Mouse (Mus musculus) Patski (cell line): ENCODE results near the gene Zdhhc19. TPM values are rescaled to one million over a fixed set of nuclear protein-coding genes. Genes with fewer than 3 reads are reported as not detected.

Experiments
- ATAC-seq: fragments of 100-300 bp; one replicate; pipeline ENCODE4 v1.8.0; 2021
- CTCF ChIA-PET: fragments of 350-600 bp; sonication (Branson Sonifier 250); formaldehyde crosslinking; loops from one replicate; lab custom pipeline; 2022; ENCODE audit warnings: inconsistent platforms; lab: Charles Lee
- POLR2A ChIA-PET: fragments of 350-600 bp; sonication (Branson Sonifier 250); formaldehyde crosslinking; loops from one replicate; lab custom pipeline; 2022; ENCODE audit warnings: antibody characterized with exemption, inconsistent platforms; lab: Charles Lee
- DNase-seq: peaks from one replicate; pipeline ENCODE4 v3.0.0-alpha.2; 2011; ENCODE audit warnings: low read depth, low spot score
- H3K27me3 ChIP-seq: fragments of 371-371 bp; one replicate; pipeline ENCODE4 v1.5.1; 2021
- CTCF ChIP-seq: fragments of 100-300 bp; IDR thresholded peaks from one replicate; pipeline ENCODE4 v1.5.1; 2021
- in situ Hi-C: fragments of 300-500 bp; cut with MboI; formaldehyde crosslinking; loops from 3 replicates; pipeline ENCODE4 v1.11.1; 2018; ENCODE audit warnings: low pct_unique_long_range_greater_than_20kb, mixed read lengths
- polyA plus RNA-seq: library from polyadenylated mRNA; unstranded; gene quantifications from one replicate; pipeline ENCODE4 v1.2.3, GENCODE M21; 2021

Gene Zdhhc19
- polyA plus RNA-seq, 1 experiment from 2014 or later: not detected

DNA sequence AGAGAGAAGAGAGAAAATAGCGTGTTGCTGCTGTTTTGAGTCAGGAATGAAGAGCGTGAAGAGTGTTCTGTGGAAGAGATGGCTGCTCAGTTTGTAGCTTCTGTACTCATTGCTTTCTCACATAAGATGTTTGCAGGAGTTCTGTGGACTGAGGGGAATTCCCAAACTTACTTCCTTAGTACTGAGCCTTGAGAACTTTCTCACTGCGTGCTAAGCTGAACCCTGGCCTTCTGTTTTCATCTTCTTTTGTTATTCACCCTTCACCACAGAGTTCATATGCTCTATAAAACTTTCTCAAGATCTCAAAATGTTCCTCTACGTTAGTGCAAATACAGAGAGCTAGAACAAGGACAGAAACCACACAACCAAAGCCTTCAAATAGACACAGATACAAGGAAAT, 76.5 kb downstream of the Zdhhc19 start:
- in situ Hi-C loops: no loop called here
- CTCF ChIA-PET: no interaction called here
- POLR2A ChIA-PET: no interaction called here
- H3K27me3 ChIP-seq: peaks cover 3% of the 10 kb centered on the region
- TF ChIP-seq CTCF: no peak
- DNase-seq (no peak), ATAC-seq (no peak)

DNA sequence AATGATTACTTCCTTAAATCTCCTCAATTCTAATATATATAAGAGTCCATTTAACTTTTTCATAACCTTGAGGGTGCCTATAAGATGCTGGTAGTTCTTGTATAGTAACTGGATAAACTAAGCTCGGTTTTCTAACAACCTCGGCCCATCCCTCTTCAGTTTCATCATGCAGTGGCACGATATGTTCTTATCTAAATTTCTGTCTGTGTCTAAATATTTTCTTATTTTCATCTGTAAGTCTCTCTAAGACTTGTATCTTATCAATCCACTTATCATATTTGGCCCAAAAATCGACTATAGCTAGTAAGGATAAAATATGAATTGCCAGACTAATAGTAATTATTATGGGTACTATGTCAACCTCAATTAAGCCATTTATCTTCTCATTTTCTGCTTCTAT, 90.4 kb downstream of the Zdhhc19 start:
- peaks cover 9% of the 10 kb centered on the region for H3K27me3 ChIP-seq
- POLR2A ChIA-PET: interaction anchor here (0.6 kb wide), 1 partner anchor 62 kb away, joined by 12 read pairs; no protein-coding TSS in a partner anchor
- CTCF ChIA-PET: interaction anchor here (1.3 kb wide), 1 partner anchor 87 kb away, joined by 4 read pairs; no protein-coding TSS in a partner anchor
- no peak for ATAC-seq
- no peak for TF ChIP-seq CTCF
- no peak for DNase-seq
- in situ Hi-C loops: no loop called here

DNA sequence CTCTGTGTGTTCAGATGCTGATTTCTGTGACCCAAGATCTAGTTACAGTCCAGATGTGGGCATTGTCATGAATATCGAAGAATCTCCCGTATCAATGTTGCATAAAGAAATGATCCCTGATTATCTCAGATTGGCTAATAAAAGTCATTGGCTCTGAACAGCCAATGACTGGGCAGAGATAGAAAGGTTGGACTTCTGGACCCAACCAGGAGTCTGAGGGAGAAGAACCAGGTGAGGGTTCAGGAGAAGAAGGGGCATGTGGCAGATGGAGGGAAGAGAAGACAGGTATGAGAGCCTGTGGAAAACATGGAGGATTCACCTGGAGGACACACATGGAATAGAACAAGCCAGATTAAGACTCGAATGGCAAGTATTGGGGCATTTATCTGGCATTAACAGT, 92.5 kb downstream of the Zdhhc19 start:
- no peak for TF ChIP-seq CTCF
- DNase-seq (no peak), ATAC-seq (no peak)
- CTCF ChIA-PET: no interaction called here
- in situ Hi-C loops: no loop called here
- H3K27me3 ChIP-seq: peaks cover 14% of the 10 kb centered on the region
- POLR2A ChIA-PET: no interaction called here

DNA sequence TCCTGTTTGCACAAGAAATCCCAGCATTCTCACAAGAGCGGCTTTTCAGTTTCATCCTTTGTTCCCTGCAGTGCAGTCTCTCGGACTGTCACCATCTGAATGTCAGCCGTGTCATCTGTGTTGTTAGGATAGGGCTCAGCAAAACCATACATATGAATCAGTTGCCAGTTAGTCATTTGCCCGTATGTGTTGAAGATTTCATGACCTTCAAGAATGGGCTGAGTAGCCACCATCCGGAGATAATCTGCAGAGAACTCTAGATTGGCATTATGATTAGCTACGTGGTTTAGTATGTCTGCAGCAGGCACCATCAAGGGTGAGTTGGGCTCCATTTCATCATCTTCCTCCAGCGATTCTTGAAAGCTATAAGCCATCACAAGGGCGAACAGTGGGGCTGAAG, 95.5 kb downstream of the Zdhhc19 start:
- TF ChIP-seq CTCF: no peak
- in situ Hi-C loops: no loop called here
- DNase-seq (no peak), ATAC-seq (no peak)
- POLR2A ChIA-PET: no interaction called here
- CTCF ChIA-PET: no interaction called here
- peaks cover 14% of the 10 kb centered on the region for H3K27me3 ChIP-seq

DNA sequence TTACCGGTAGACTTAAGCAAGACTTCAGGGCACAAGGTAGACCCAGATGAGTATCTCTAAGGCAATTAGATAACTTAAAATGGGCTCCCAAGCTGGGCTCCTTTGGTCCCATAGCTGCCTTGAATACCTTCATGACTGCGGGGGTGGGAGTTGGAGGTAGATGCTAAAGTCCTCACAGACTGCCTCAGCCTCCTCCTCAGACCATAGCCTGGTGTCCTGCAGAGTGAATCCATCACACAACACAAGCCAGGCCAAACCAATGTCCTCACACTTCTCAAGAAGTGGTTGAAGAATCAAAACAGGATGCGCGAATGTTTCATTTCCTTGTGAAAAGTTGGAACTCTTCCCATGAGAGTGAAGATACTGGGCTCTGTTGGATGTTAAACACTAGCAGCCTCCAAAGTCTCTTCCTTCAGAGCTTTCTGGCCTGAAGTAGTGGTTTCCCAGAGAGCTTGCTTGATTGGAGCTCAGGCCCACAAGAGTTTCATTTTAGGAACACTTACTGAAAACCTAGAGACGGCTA, 97.3 kb downstream of the Zdhhc19 start:
- no peak for DNase-seq
- ATAC-seq: no peak

DNA sequence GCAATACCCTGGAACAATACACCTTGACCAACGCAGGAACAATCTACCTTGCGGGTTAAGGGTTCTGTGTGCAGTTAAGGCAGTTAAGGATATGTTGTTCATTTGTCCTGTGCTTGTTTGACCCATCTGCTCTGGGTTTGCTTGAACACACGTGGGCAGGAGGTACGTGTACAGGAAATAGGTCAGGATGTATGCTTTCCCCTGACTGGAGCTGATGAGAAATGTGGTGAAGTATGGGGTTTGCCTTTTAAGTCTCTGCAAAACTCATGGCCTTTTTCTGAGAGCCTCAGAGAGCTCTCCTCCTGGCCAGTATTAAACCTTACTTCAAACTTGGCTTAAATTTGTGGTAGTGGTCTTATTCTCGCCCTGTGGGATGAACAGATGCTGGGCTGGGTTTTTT, 97.9 kb downstream of the Zdhhc19 start:
- POLR2A ChIA-PET: no interaction called here
- H3K27me3 ChIP-seq: peaks cover 9% of the 10 kb centered on the region
- ATAC-seq (no peak), DNase-seq (no peak)
- CTCF ChIA-PET: no interaction called here
- TF ChIP-seq CTCF: no peak
- in situ Hi-C loops: no loop called here

More for the DNA sequence above, 97.3 kb downstream of the Zdhhc19 start:
- in situ Hi-C loops: no loop called here
- CTCF ChIA-PET: no interaction called here
- peaks cover 9% of the 10 kb centered on the region for H3K27me3 ChIP-seq
- TF ChIP-seq CTCF: no peak
- POLR2A ChIA-PET: interaction anchor here (0.6 kb wide), 1 partner anchor 55 kb away, joined by 3 read pairs; no protein-coding TSS in a partner anchor

DNA sequence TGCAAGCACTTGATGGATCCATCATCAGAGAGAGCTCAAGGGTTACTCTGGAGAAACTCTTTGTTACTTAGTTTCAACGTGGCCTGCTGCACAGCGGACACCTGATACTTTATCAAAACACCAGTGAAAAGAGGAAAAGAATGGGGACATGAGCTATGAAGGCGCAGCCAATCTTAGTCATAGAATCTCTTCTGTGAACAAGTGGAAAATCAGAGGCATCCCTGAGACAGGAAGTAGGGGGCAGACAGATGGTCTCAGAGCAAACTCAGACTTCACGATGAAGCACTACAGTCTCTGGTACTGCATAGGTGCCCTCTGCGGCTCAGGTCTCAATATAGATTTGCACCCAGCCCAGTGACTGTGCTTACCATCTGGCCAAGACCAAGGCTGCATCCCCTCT, 98.6 kb downstream of the Zdhhc19 start:
- POLR2A ChIA-PET: no interaction called here
- DNase-seq: no peak

DNA sequence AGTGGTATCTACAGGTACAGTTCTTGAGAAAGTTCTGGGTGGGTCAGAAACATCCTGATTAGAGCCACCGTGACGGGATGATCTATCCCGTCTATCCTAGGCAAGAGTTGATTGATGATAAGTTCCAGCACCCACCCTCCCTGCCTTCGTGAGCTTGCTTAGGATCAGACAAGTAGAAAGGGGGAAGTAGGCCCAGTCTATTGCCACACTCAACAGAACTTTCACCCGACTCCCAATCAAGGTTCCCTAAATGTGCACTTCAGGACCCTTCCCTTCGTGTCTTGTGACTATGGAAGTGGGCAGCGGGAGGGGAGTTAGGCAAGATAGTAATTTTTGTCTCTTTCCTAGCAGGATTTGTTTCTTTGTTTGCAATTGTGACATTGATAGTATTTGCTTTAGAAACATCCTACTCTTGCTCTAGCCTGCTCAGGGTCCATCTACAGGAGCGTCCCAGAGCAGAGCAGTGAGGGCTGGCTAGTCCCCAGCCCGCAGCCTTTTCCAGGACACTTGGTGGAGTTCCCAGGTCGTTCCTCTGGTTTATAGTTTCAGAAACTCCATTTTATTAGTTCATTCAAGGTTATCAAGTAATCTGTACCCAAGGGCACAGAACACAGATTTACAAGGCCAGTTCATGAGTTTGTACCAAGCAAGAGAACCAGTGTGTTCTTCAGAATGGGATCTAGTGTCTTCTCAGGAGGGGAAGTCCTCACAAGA, 99.2 kb downstream of the Zdhhc19 start:
- peaks cover 5% of the 10 kb centered on the region for H3K27me3 ChIP-seq
- no peak for TF ChIP-seq CTCF
- DNase-seq (no peak), ATAC-seq (no peak)
- ChIA-PET CTCF (no interaction called here), POLR2A (no interaction called here)
- in situ Hi-C loops: no loop called here

More for the DNA sequence above, 98.6 kb downstream of the Zdhhc19 start:
- in situ Hi-C loops: no loop called here
- TF ChIP-seq CTCF: no peak
- no peak for ATAC-seq
- CTCF ChIA-PET: no interaction called here
- peaks cover 9% of the 10 kb centered on the region for H3K27me3 ChIP-seq

DNA sequence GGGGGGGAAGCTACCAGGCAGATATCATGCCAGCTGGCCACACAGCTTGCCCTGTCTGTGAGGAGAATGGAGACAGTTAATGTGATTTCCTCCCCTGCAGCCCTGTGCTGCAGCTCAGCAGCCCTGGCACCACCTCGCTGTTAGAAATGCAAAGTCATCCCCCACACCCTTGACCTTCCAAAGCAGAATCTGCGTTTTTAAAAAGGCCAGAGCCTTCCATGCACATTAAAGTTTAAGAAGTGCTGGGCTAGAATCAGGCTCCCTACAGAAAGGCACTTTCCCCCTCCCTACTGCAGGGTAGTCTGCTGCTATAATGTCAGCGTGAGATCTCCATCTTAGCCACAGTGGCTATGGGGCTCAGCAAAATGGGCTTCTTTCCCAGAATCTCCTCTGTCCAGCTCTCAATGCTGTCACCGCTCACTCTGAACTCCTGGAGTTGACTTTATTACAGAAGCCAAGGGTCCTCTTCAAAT, 101.9 kb downstream of the Zdhhc19 start:
- DNase-seq: no peak
- in situ Hi-C loops: no loop called here
- ATAC-seq: no peak
- no peaks in the 10 kb centered on the region for H3K27me3 ChIP-seq
- no peak for TF ChIP-seq CTCF
- CTCF ChIA-PET: no interaction called here
- POLR2A ChIA-PET: no interaction called here

DNA sequence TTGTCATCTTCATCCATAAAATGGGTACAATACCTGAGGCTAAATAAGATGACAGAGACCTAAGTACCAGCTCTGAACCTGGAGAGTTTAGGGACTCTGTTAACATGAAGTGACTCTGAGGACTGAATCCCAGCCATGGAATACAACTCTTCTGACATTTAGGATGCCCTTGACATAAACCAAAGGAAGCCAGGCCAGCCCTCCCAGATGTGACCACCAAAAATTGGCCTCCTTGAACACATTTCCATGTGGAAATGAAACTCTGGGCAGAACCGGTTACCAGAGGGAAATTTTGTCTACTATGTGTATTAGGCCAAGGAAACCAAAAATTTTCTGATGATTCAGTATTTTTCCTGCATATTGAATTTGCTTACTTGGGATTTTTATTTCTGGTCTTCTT, 103.1 kb downstream of the Zdhhc19 start:
- ChIA-PET POLR2A (no interaction called here), CTCF (no interaction called here)
- ATAC-seq (no peak), DNase-seq (no peak)
- H3K27me3 ChIP-seq: no peaks in the 10 kb centered on the region
- TF ChIP-seq CTCF: no peak
- in situ Hi-C loops: no loop called here

DNA sequence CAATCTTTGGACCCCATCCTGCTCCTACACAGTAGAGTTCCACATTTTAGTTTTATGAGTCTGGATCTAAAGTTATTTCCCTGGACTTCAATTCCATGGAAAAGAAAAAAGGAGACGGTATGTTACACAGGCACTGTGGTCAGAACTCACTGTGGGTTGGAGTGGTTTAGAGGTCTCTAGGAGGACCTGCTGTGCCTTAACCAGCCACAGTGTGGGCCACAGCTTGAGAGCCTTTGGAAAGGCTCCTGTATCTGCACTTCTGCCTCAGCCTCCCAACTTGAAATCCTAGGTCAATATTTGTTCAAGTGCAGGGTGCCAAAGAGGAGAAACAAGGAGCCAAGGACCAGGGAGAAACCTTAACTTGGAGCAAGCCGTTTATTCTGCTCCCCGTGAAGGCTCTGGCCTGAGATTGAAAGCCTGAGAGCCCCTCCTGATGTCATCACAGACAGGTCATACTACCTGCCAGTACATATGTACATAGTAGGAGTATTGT, 106.2 kb downstream of the Zdhhc19 start:
- ATAC-seq (no peak), DNase-seq (no peak)
- in situ Hi-C loops: no loop called here
- no peak for TF ChIP-seq CTCF
- no peaks in the 10 kb centered on the region for H3K27me3 ChIP-seq
- ChIA-PET CTCF (no interaction called here), POLR2A (interaction anchor here (0.7 kb wide), 1 partner anchor 35 kb away, joined by 3 read pairs; no protein-coding TSS in a partner anchor)
